Mouse (Mus musculus) C2C12 (cell line): ENCODE results near the gene Fxyd1.

Experiments used
- CTCF ChIP-seq: IDR thresholded peaks from one replicate; pipeline ENCODE4 v1.5.1; 2011; ENCODE audit not compliant: control insufficient read depth, insufficient read depth, insufficient read length
- USF1 ChIP-seq: IDR thresholded peaks from one replicate; pipeline ENCODE4 v1.6.1; 2011; ENCODE audit warnings: low read depth, mild to moderate bottlenecking, control low read depth, moderate library complexity

GRCm38 (mm10) chr7:31105061-31105768 lies 48.2 kb upstream of the Fxyd1 start:
- TF ChIP-seq CTCF (no peak), USF1 (no peak)
